Mouse (Mus musculus) lung, adult 2 months (tissue): ENCODE data around the gene Cd8b1.

Experiments
- CTCF ChIP-seq: fragments of 200-500 bp; IDR thresholded peaks from 2 replicates; pipeline ENCODE4 v1.5.1; 2011; ENCODE audit warnings: mild to moderate bottlenecking, low read length, control low read depth; ENCODE audit not compliant: insufficient read depth
- POLR2A ChIP-seq: fragments of 200-500 bp; IDR thresholded peaks from 2 replicates; pipeline ENCODE4 v1.6.1; 2011; ENCODE audit warnings: low read depth, mild to moderate bottlenecking, control low read depth, low read length, borderline replicate concordance; ENCODE audit errors: extremely low read depth

- TF ChIP-seq CTCF: no peak
- TF ChIP-seq POLR2A: no peak
Measured at GRCm38 (mm10) chr6:71360751-71361150, 38.2 kb downstream of the Cd8b1 start.
